ENCODE assay signal across 18 mouse cellular contexts in the genomic region with DNA sequence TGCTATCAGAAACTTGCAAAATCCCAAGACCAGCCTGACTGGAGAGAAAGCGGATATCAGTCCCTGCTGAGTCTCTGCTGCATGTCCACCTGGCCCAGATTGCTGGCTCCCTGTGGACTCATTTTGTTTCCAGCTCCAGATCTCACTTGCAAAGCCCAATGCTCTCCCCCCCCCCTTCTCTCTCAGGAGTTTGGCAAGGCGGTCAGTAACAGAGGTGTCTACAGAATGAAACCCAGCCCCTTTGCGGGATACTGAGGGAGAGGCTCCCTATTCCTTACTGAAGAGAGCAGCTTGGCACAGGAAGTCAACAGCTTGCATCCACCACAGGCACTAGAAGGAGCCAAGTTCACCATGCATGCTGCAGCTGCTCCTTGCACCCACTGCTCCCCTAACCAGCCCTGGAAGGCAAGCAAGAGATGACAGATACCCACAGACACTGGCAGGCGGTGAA.
DNase-seq lines count a peak whose midpoint lies in the region; ATAC-seq and TF ChIP-seq lines count a peak whose summit lies in the region.
"Had no signal": no experiment of that assay in that cellular context is flagged by ENCODE, and none has a peak within 500 bp of the region (broad histone marks: within the 10 kb centered on the region; RNA-seq: fewer than 3 reads in every experiment).

No protein-coding gene starts in this region.

- no peak for DNase-seq in forebrain, embryonic 11.5 days (ENCODE audit: low spot score)
- peak; percentile 45 for DNase-seq in lung, postnatal 10 days
- DNase-seq in lung, adult 2 months = no peak
- DNase-seq in cerebellum, postnatal 14 days = peak; percentile 85 to 93
- peak; percentile 46 to 57 for DNase-seq in layer of hippocampus, postnatal 14 days (ENCODE audit: low spot score in 2 of 2)
- DNase-seq: gastrocnemius, adult 2 months; heart, postnatal 14 days; kidney, postnatal 36 days had no signal

- no peak overlapping the region for H3K27ac ChIP-seq in forebrain, embryonic 13.5 days
- no peak overlapping the region for H3K27ac ChIP-seq in forebrain, embryonic 11.5 days (ENCODE audit: low read depth, low read length)
- H3K27ac ChIP-seq: gastrocnemius, adult 2 months; liver, embryonic 14.5 days; macrophage; midbrain, embryonic 13.5 days; stomach, postnatal 0 days had no signal

- no peak overlapping the region for H3K4me3 ChIP-seq in forebrain, embryonic 13.5 days
- H3K4me3 ChIP-seq in forebrain, embryonic 11.5 days (ENCODE audit: low read depth, low read length) = no peak overlapping the region
- no peak overlapping the region for H3K4me3 ChIP-seq in lung, adult 2 months (replicated peaks; ENCODE audit: extremely low read depth, low read depth, low read length)
- H3K4me3 ChIP-seq: erythroblast, embryonic 14.5 days; gastrocnemius, adult 2 months; midbrain, embryonic 13.5 days had no signal

- peak; percentile 39; the same call in 1 of the 2 replicates for ATAC-seq in forebrain, embryonic 13.5 days
- no peak for ATAC-seq in forebrain, embryonic 11.5 days (replicated peaks; ENCODE audit: low FRiP score)
- ATAC-seq in granulocyte monocyte progenitor cell, adult 5-6 weeks (replicated peaks; ENCODE audit: poor library complexity, severe bottlenecking) = no peak
- no peak for ATAC-seq in erythroblast, adult 5-6 weeks (replicated peaks; ENCODE audit: low FRiP score, poor library complexity, severe bottlenecking)
- ATAC-seq: activated CD4-positive, CD25-positive, alpha-beta regulatory T cell, adult 4 months; inflammation-experienced regulatory T-cells, adult 6 months; midbrain, embryonic 13.5 days had no signal

- H3K9me3 ChIP-seq in forebrain, embryonic 13.5 days (replicated peaks) = no peaks in the 10 kb centered on the region
- H3K9me3 ChIP-seq in forebrain, embryonic 11.5 days (ENCODE audit: control insufficient read depth, low read length) = no peaks in the 10 kb centered on the region
- H3K9me3 ChIP-seq: midbrain, embryonic 13.5 days had no signal

- H3K27me3 ChIP-seq in forebrain, embryonic 13.5 days = no peaks in the 10 kb centered on the region
- H3K27me3 ChIP-seq in forebrain, embryonic 11.5 days (ENCODE audit: control insufficient read depth, insufficient read depth, low read length) = no peaks in the 10 kb centered on the region

- no peaks in the 10 kb centered on the region for H3K4me1 ChIP-seq in forebrain, embryonic 13.5 days
- no peaks in the 10 kb centered on the region for H3K4me1 ChIP-seq in forebrain, embryonic 11.5 days (replicated peaks; ENCODE audit: control insufficient read depth, insufficient read depth, low read length)
- H3K4me1 ChIP-seq in lung, adult 2 months (ENCODE audit: control insufficient read depth, insufficient read depth, low read length) = no peaks in the 10 kb centered on the region
- H3K4me1 ChIP-seq: midbrain, embryonic 13.5 days had no signal

- 60% methylated on average over 4 of the region's 4 CpGs for WGBS in forebrain, embryonic 13.5 days
- WGBS in forebrain, embryonic 11.5 days = 62% methylated on average over 4 of the region's 4 CpGs
- 57% methylated on average over 4 of the region's 4 CpGs for WGBS in lung, adult 2 months

- H3K36me3 ChIP-seq in forebrain, embryonic 13.5 days (ENCODE audit: poor library complexity, severe bottlenecking) = no peaks in the 10 kb centered on the region
- H3K36me3 ChIP-seq in forebrain, embryonic 11.5 days (ENCODE audit: control insufficient read depth, insufficient read depth, low read length) = no peaks in the 10 kb centered on the region
- H3K36me3 ChIP-seq: midbrain, embryonic 13.5 days had no signal

- no peak overlapping the region for H3K4me2 ChIP-seq in forebrain, embryonic 13.5 days
- no peak overlapping the region for H3K4me2 ChIP-seq in forebrain, embryonic 11.5 days (ENCODE audit: low read depth, low read length, severe bottlenecking)
- H3K4me2 ChIP-seq: midbrain, embryonic 13.5 days had no signal

- H3K9ac ChIP-seq in forebrain, embryonic 13.5 days = no peak overlapping the region
- H3K9ac ChIP-seq in forebrain, embryonic 11.5 days (ENCODE audit: low read length) = no peak overlapping the region
- H3K9ac ChIP-seq: liver, embryonic 14.5 days; midbrain, embryonic 13.5 days had no signal

- no peak for TF ChIP-seq POLR2A in lung, adult 2 months (IDR thresholded peaks at IDR 0.05; ENCODE audit: borderline replicate concordance, extremely low read depth, low read depth, low read length)

- no peak for TF ChIP-seq CTCF in lung, adult 2 months (IDR thresholded peaks at IDR 0.05; ENCODE audit: insufficient read depth, low read length)

Comparison
In these comparisons a context has a peak if more than half of its experiments do, and no peak if none do; other contexts are left out.
1. DNase-seq: peak in lung, postnatal 10 days (single experiment), cerebellum, postnatal 14 days (2 of 2) and layer of hippocampus, postnatal 14 days (2 of 2); none in forebrain, embryonic 11.5 days (single experiment) and lung, adult 2 months (single experiment).